Mouse (Mus musculus) testis, adult 2 months (tissue): ENCODE measurements at regions not wholly inside any gene's neighbourhood (a gene's known extent, or its start where the extent isn't known, plus 50 kb on each side); places are given as distances from the start of the nearest gene placed in this dataset.

Experiments
- H3K27ac ChIP-seq: fragments of 200-500 bp; 2 replicates; pipeline ENCODE4 v1.5.1; 2012; ENCODE audit warnings: low read depth, low read length; ENCODE audit not compliant: control insufficient read depth, insufficient read depth
- H3K27me3 ChIP-seq: fragments of 200-500 bp; 2 replicates; pipeline ENCODE4 v1.6.1; 2012; ENCODE audit warnings: mild to moderate bottlenecking, low read length, moderate library complexity; ENCODE audit not compliant: control insufficient read depth, insufficient read depth
- H3K36me3 ChIP-seq: fragments of 200-500 bp; 2 replicates; pipeline ENCODE4 v1.6.1; 2012; ENCODE audit warnings: mild to moderate bottlenecking, low read length; ENCODE audit not compliant: control insufficient read depth, insufficient read depth
- H3K4me1 ChIP-seq: fragments of 200-500 bp; 2 replicates; pipeline ENCODE4 v1.6.1; 2012; ENCODE audit warnings: low read length; ENCODE audit not compliant: control insufficient read depth, insufficient read depth
- H3K4me3 ChIP-seq: fragments of 200-500 bp; 2 replicates; pipeline ENCODE4 v1.5.1; 2012; ENCODE audit warnings: low read depth, mild to moderate bottlenecking, low read length, moderate library complexity, mixed read lengths; ENCODE audit not compliant: control insufficient read depth
- CTCF ChIP-seq: fragments of 200-500 bp; IDR thresholded peaks from 2 replicates; pipeline ENCODE4 v1.5.1; 2012; ENCODE audit warnings: low read depth, mild to moderate bottlenecking, inconsistent platforms, low read length, moderate library complexity; ENCODE audit not compliant: control insufficient read depth, insufficient read depth, insufficient replicate concordance
- POLR2A ChIP-seq: fragments of 200-500 bp; IDR thresholded peaks from 2 replicates; pipeline ENCODE4 v1.6.1; 2012; ENCODE audit warnings: low read depth, mild to moderate bottlenecking, inconsistent platforms, low read length, moderate library complexity; ENCODE audit not compliant: control insufficient read depth

GRCm38 (mm10) chr5:111789904-111790303 lies 56.2 kb downstream of the Gm26897 start:
- TF ChIP-seq POLR2A (no peak), CTCF (no peak)

GRCm38 (mm10) chr5:111790527-111790926 lies 56.8 kb downstream of the Gm26897 start:
- no peaks in the 10 kb centered on the region for H3K27me3 ChIP-seq
- TF ChIP-seq CTCF (no peak), POLR2A (no peak)
- no peak overlapping the region for H3K27ac ChIP-seq
- no peak overlapping the region for H3K4me3 ChIP-seq
- H3K36me3 ChIP-seq = no peaks in the 10 kb centered on the region
- no peaks in the 10 kb centered on the region for H3K4me1 ChIP-seq

More at GRCm38 (mm10) chr5:111789904-111790303, 56.2 kb downstream of the Gm26897 start:
- H3K27ac ChIP-seq = no peak overlapping the region
- H3K4me1 ChIP-seq = no peaks in the 10 kb centered on the region
- H3K4me3 ChIP-seq = no peak overlapping the region
- no peaks in the 10 kb centered on the region for H3K36me3 ChIP-seq
- H3K27me3 ChIP-seq = no peaks in the 10 kb centered on the region

GRCm38 (mm10) chr5:111791089-111791561 lies 57.4 kb downstream of the Gm26897 start:
- TF ChIP-seq CTCF (no peak), POLR2A (no peak)
- Histone ChIP-seq H3K36me3 (no peaks in the 10 kb centered on the region), H3K4me3 (no peak overlapping the region), H3K27me3 (no peaks in the 10 kb centered on the region), H3K4me1 (no peaks in the 10 kb centered on the region), H3K27ac (no peak overlapping the region)

GRCm38 (mm10) chr5:111792746-111793145 lies 59.0 kb downstream of the Gm26897 start:
- no peak overlapping the region for H3K4me3 ChIP-seq
- H3K36me3 ChIP-seq = no peaks in the 10 kb centered on the region
- no peak overlapping the region for H3K27ac ChIP-seq
- no peaks in the 10 kb centered on the region for H3K4me1 ChIP-seq
- no peak for TF ChIP-seq CTCF
- TF ChIP-seq POLR2A = no peak
- no peaks in the 10 kb centered on the region for H3K27me3 ChIP-seq

DNA sequence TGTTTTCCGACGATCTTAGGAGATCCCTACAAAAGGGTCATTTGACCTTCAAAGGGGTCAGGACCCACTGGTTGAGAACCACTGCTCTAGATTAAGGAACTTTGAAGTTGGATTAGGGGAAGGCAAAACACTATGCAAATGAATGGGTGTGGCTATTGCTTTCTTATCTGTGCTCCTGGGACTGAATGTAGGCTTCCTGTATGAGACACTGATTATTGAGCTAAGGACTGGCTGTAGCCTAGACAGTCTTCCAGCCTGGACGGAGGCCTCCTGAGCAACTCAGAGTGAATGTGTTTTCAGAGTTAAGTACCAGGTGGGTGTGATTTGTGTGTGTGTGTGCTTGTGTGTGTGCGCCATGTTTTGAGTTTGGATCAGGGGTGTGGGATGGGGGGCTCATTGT lies 59.5 kb downstream of the Gm26897 start:
- Histone ChIP-seq H3K36me3 (no peaks in the 10 kb centered on the region), H3K27me3 (no peaks in the 10 kb centered on the region), H3K4me1 (no peaks in the 10 kb centered on the region), H3K27ac (no peak overlapping the region), H3K4me3 (no peak overlapping the region)
- TF ChIP-seq CTCF = no peak
- TF ChIP-seq POLR2A = no peak

GRCm38 (mm10) chr5:111796889-111797288 lies 63.2 kb downstream of the Gm26897 start:
- H3K27me3 ChIP-seq = no peaks in the 10 kb centered on the region
- no peak overlapping the region for H3K27ac ChIP-seq
- H3K36me3 ChIP-seq = no peaks in the 10 kb centered on the region
- no peak overlapping the region for H3K4me3 ChIP-seq
- TF ChIP-seq POLR2A = no peak
- TF ChIP-seq CTCF = no peak
- peaks cover 3% of the 10 kb centered on the region; the same call in 1 of the 2 replicates for H3K4me1 ChIP-seq

- peaks cover 3% of the 10 kb centered on the region; the same call in 1 of the 2 replicates for H3K4me1 ChIP-seq
- H3K4me3 ChIP-seq = no peak overlapping the region
- no peaks in the 10 kb centered on the region for H3K36me3 ChIP-seq
- H3K27ac ChIP-seq = peak overlapping the region; percentile 58
- no peaks in the 10 kb centered on the region for H3K27me3 ChIP-seq
- TF ChIP-seq CTCF (no peak), POLR2A (no peak)
Measured at GRCm38 (mm10) chr5:111799700-111800311, 66.1 kb downstream of the Gm26897 start.

DNA sequence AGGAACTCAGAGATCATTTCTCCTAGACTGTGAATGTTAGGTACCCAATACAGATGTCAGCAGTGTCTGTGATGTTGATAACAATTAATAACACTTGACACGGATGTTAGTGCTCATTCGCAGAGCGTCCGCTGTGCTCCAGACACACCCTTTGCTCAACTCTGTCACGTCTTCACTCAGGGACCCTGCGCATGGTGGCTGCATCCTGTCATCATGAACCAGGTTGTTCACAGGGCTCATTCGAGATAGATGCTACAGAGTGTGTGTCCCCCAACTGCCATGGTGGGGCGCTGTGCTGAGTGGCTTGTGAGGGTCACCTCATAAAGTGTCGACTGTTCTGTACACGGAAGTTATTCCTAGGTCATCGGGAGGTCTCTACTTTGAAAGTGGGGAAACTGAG lies 66.8 kb downstream of the Gm26897 start:
- TF ChIP-seq POLR2A (no peak), CTCF (peak; percentile 14; the same call in 1 of the 2 replicates)
- Histone ChIP-seq H3K4me3 (no peak overlapping the region), H3K36me3 (no peaks in the 10 kb centered on the region), H3K27ac (no peak overlapping the region), H3K4me1 (peaks cover 3% of the 10 kb centered on the region; the same call in 1 of the 2 replicates), H3K27me3 (no peaks in the 10 kb centered on the region)
